Mouse (Mus musculus) urinary bladder, adult 2 months (tissue): ENCODE measurements around the gene Evi5. TPM values are rescaled to one million over a fixed set of nuclear protein-coding genes. Genes with fewer than 3 reads are reported as not detected.

Experiments
- DNase-seq: peaks from one replicate; pipeline ENCODE4 v3.0.0; 2022; ENCODE audit warnings: low spot score
- polyA plus RNA-seq: library from polyadenylated mRNA; depleted of rRNA; stranded (reverse); fragments of >200 nt; gene quantifications from 2 replicates; pipeline ENCODE4 v1.2.3, GENCODE M21; 2012

Evi5 gene
- polyA plus RNA-seq, 1 experiment: 22.4 TPM

DNA sequence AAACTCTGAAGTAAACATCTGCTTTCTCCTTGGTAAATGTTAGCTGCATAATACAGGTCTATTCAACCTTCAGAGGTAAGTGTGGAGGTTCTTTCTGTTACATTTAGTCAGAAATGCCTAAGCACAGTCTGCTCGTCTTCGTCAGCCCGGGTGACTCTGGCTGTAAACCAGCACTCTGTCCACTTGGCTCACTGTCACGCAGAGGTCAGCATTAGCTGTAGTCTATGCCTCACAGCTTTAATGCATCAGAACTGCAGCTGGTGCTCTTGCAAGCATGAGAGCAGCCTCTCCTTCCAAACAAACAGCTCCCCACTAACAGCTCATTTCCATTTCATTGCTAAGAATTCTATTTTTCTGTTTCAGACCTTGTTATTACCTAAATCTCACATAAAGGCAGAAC, 67.4 kb downstream of the Evi5 start:
- DNase-seq: no peak

DNA sequence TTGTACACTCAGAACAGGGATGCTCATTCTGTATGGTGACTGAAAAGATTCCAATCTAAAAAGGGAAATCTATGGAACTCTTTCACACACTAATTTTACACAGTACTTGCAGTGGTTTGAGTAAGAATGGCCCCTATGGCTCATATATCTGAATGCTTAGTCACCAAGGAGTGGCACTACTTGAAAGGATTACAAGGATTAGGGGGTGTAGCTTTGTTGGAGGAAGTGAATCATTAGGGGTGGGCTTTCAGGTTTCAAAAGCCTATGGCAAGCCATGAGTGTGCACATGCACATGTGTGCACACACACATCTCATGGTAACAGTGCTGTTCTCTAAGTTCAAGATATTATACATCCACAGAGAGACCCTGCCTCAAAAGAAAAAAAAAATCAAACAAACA, 72.3 kb downstream of the Evi5 start:
- no peak for DNase-seq

DNA sequence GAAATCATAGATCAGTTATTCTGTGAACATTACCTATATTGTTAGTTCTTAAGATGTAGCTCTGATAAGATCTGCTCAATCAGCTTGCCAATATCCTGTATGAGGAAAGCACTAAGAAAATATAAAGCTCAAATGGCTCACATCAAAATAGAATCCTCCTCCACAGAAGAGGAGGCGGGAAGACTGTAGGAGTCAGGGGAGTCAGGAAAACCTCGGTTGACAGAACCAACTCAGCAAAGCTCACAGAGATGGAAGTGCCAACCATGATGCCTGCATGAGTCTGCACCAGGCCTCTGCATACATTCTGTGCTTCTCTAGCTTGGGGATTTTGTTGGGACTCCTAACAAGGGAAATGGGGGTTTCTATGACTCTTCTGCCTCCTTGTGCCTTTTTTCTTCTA, 73.7 kb downstream of the Evi5 start:
- DNase-seq: no peak

DNA sequence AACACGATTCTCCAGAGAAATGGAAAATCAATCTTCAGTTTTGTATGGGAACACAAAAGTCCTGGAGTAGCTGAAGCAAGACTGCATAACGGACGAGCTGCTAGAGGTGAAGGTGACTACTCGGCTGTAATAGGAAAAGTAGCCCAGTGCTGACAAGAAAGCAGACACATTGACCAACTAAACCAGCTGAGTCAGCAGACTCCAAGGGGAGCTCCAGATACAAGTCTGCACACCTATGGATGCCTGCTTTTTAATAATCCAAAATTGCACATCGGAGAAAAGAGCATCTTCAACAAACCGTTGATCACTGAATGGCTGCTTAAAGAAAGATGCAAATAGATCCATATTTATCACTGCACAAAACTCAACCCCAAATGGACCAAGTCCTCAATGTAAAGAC, 76.6 kb downstream of the Evi5 start:
- no peak for DNase-seq

DNA sequence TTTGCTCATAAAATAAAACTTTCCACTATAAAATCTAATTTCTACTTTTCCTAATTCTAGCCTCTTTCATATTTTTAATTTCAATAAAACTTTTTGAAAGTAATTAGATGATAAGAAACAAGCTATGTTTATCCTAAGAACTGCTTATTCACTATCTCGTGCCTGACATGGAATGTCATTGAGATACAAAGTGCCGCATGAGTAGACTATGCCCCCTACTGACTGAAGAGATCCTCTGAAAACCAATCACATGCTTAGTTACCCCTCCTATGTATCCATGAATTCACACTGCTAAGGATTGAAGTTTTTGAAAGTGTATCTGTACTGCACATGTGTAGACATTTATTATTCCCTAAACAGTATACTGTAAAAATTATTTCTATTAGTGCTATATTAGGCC, 81.0 kb downstream of the Evi5 start:
- no peak for DNase-seq

DNA sequence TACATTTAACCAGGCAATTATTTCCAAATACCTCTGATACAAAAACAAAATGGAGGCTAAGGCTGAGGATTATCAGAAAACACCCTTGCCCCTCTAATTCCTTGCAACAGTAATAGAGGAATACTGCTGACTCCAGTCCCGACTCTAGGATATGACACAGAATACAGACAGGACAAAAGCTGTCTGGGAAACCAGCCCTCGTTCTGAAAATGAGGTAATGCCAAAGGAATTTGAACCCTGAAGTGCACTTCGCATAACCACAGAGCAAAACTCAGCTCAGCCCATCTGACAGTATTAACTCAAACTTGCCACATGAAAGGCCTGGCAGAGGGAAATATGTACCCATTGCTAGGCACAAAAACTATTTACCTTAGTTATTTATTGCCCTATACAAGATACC, 81.6 kb downstream of the Evi5 start:
- DNase-seq: no peak

DNA sequence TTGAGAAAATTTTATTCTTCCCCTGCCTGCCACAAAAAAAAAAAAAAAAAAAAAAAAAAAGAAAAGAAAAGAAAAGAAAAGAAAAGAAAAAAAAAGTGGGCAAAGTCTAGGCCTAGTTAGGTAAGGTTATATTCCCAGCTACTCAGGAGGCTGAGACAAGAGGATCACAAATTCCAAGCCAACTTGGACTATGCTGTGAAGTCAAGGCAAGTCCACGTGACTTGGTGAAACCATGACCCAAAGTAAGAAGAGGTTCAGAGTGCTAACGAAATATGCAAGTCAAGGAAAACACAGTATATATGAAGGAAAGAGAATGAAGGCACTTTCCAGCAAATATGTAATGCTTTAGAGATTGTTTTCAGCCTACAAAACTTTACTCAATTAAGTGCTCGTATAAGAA, 82.4 kb downstream of the Evi5 start:
- DNase-seq: no peak

DNA sequence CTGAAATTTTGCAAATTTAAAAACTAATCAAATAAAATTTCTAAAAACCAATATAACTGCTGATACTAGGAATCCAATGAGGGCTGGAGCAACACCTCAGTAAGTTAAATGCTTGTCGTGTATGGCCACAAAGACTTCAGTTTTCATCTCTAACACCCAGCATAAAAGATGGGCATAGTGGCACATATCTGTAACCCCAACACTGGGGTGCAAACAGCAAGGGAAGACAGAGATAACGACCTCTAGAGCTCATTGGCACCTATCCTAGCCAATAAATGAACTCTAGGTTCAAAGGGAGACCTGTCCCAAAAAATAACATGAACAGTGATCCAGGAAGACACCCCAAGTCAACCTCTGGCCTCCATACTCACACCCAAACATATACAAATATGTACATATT, 82.9 kb downstream of the Evi5 start:
- DNase-seq: no peak

DNA sequence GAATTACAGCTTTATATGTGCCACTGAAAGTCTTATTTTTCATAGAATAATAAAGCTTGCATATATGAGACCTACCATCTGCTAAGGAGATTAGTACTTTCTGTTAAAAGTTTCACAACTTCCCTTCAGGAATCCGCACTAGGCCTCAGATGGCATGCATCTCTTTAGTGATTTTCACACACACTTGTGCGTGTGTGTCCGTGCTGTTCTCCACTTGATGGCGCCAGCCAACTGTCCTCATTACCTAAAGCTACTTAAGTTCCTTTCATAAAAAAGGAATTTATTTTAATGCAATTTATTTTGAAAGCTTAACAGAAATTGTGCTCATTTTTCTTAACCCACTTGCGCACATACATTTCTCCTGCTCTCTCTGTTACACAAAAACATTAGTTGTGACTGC, 85.4 kb downstream of the Evi5 start:
- DNase-seq: no peak

DNA sequence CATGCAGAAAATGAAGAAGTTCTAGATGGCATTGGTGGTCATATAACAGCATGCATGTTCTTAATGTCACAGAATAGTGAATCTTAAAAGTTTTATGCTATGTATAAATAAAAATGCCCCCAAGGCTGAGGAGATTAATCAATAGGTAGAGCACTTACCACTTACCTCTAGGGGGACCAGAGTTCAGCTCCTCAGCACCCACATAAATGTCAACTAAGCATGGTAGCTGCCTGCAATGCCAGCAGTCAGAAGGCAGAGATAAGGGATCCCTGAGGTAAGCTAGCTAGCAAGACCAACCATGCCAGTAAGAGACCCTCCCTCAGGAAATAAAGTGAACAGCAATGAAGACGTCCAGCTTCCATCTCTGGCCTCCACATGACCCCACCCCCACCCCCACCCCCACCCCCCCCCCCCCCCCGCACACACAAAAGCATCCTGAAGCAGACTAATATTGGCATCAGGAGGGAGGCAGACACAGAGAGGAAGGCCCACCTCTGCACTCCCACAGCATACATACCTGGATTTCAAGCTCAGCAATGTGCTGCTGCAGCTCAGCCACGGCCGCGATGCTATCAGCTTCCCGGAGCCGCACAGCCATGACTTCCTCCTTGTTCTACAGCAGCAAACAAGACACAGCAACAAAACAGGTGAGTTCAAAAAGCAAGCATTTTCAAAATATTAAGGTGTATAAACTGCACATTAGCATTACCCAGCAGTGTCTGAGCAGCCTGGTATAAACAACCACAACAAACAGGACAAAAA, 87.0 kb downstream of the Evi5 start:
- DNase-seq: no peak

DNA sequence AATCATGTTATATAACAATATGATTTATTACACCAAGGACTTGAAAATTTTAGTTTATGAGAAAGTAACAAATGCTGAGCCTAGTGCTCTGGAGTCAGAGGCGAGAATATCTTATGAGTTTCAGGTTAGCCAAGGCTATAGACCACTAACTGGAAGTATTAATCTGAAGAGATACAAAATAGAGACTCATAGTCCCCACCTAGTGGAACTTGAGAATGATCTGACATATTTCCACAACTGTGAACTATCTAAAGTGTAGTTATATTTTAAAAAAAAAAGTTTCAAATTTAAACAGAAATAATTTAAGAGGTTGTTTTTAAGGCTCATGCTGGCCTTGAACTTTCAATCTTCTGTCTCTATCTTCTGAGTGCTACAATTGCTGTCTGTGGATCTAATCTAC, 92.5 kb downstream of the Evi5 start:
- DNase-seq: no peak

DNA sequence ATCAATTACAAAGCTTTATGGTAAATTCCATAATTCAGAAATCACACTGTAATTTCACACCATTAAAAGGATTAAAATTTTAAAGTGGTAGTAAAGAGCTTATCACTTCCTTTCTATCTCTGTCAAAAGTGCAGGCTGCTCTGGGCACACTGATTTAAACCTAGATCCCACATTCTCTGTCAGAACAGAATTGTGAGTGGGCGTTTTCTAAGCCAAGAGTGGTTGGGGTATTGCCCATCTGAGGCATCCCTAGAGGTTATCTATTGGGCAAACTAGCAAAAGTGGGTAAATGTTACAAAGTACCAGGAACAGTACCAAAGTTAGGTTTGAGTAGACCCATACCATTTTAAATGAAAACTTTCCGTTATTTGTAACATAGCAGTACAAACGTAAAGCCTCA, 96.1 kb downstream of the Evi5 start:
- DNase-seq: no peak

DNA sequence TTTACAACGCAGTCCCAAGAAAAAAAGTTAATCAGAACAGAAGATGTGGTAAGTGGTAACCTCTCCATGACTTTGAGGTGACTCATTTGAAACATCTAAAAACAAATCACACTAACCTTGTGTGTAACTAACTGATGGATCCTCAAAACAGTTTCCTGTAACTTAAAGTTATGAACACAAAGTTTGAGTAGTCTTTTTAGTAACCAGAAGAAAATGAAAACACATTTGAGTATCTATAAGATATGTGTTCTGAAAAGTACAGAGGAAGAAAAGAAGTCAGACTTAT, 97.4 kb downstream of the Evi5 start:
- no peak for DNase-seq

DNA sequence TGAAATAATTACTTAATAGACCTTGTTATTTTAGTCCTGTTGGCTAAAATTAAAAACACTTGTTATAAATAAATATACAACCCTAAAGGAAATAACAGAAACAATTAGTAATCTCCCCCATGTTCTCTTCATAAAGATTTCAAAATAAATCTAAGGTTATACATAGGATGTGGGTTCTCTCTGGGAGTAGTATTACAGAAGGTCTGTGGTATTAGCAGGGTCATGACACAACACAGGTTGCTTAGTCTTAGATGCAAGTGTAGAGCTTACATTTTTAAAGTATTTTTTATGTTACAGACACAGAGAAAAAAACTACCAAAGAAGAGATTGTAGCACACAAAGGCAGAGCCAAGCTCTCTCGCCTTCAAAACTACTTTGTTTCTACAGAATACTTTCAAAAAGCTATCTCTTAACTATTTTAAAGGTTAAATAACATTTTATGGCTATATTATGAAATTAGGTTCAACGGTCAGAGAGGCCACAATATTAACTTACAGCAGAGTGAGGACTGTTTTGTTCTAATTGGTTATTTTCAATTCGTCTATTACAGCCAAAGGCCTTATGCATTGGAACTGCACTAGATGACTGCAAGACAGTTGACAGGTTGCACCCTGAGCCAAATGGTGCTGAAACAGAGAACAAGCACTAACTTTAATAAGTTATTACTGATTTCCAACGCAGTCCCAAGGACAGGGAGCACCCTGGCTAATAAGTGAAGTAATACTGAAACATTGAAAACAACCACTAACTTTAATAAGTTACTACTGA, 97.9 kb downstream of the Evi5 start:
- DNase-seq: no peak

DNA sequence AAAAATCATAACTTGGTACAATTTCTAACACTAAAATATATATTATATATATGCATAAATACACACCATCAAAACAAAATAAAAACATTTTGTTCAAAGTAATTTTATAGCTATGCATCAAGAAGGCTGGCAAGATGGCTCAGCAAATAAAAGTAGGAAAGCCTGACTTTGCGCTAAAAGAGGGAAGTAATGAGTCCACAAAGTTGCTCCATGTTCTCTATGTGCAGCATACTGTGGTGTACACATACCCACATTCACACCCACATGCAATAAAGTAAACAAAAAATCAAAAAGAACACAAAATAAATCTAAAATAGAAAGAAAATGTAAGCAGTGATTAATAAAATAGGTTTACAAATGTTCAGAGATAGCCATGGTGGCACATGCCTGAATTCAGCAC, 99.0 kb downstream of the Evi5 start:
- no peak for DNase-seq

DNA sequence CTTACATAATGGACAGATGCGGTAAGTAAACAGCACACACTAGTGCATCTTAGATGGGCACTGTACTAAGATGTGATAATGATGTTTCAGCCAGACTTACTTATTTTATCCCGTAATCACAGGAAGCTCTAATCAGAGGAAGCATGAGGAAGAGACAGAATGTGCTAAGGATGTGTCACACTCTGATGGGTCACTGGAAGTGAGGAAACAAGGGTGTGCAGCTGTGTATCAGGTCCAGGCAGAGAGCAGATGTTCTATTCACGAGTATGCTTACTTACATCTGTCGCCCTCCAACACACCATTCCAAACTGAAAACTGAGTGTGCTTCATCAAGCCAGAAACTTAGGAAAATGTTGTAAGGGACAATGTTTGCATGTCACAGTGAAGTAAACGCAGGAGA, 102.9 kb downstream of the Evi5 start:
- DNase-seq: no peak

DNA sequence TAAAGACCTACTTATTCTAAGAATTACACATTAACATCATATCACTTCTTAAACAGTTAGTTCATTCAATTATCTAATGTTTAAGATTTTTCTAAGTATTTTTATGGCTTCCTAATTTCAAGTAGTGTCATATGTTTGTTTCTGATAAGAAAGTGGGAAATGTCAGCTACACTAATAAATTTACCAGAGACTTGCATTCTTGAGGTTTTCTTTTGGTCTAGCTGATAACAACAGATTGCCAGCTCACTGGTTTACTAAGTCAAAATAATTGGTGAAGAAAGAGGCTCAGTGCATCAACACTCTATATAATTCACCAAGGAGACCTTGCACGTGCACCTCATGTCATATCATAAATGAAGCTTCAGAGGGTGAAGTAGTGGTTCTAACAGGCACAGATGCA, 106.7 kb downstream of the Evi5 start:
- no peak for DNase-seq

DNA sequence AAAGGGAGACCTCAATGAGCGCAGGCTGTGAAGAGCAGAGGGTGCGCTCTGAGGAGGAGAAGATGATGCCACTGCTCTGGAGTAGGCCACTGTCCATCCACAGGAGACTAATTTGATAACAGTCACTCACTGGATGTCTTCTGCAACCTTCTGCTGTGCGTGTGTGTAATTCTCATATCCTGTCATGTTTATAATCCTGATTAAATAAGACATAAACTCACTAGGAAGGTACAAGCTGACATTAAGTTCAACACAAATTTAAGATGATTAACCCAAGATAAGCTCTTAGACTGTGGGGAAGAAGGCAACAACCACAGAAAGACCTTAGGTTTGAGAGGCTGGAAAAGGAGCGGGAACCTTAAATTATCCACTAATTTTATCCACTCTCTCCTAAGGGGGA, 109.0 kb downstream of the Evi5 start:
- DNase-seq: no peak

DNA sequence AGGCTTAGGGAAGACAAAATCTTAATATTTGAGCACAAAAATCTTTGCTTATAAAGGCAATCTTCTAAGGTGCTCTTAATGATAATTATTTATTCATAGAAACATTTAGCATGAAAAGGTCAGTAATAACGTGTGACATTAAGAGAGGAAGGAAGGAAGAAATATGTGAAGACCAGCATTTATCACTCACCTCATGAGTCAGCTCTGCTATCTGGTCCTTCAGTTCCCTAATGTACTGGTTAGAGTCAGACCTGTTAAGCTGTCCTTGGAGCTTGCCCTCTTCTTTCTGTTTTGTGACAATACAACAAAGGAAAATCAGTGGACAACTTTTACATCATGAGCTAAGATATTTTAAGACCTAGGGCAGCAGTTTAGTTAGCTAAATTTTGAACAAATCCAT, 110.4 kb downstream of the Evi5 start:
- no peak for DNase-seq

DNA sequence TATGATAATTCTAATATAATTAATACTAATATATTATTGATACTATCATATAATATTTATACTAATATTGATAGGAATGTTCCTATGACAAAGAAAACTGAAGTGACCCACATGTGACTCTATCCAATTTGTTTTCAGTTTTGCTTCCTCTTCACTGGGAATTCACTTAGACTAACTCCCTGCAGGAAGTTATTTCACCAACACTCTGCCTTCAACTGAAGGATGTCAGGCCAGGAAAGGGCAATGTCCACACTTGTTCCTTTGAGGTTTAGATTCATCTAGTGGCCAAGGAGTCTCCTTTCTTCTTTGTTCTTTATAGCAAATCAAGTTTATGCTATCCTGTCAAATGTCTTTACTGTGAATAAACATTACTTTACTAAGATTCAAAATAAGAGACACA, 111.2 kb downstream of the Evi5 start:
- DNase-seq: no peak

DNA sequence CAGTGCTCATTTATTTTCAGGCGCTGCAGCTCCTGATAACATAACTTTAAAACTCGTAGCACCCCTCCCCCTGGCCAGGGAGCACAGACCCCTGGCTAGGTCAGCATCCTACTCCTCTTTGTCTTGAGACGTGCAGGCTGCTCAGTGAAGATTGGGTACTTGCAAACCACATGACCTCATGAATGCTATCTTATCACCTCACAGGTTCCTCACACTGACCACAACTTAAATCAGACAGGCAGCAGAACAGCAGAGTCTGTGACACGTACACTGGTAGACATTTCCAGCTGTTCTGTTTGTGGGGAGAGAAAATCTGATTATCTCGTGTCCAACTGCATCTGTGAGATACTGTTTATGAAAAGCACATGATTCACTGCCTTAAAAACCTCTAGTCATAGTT, 115.8 kb downstream of the Evi5 start:
- DNase-seq: no peak

DNA sequence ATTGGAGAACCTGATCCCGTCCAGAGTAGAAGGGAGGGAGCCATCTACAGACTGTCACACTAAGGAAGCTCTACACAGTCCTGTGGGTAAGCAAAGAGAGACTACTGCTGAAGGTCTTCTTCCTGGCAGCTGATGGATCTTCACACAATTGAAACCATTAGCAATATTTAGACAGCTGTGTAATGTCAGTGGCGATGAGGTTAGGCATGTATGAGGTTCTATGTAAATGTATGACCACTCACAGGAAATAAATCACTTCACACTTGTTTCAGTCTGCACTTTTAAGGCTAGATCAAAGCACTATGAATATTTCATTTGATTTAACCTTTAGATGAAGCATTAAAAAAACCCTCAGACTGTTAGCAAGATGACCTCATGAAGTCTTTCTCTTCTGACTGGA, 118.8 kb downstream of the Evi5 start:
- DNase-seq: no peak

DNA sequence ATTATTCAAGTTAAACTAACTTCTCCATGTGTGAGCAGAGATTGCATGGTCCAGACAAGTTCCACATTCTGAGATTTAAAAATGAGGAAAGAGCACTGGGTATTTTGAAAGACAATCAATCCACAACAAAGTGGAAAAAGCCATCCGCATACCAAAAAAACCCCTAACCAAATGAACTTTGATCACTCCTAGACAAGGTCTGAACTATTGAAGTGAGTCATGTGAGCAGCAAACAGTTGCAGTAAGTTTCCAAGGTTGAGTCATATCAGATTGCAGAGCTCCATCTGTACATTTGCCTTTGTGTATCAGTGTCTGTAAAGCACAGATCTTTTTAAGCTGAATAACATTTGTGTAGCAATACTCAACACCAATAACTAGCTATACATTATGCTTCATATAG, 120.2 kb downstream of the Evi5 start:
- DNase-seq: no peak

DNA sequence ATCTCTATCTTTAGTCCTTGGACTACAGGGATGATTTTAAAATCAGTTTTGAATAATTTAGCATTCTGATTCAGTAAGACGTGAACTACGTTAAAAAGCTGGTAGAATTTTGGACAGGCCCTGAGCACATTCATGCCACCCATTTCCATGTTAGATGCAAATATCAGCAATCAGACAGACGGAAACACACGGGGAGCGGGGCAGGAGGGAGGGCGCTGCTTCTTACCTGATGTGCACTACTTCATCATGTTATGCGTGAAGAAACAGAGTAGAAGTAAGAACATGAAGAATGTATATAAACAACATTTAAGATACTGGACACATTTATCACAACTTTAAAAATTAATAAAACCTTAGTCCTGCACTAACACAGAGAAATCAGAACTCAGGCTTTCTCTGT, 121.3 kb downstream of the Evi5 start:
- no peak for DNase-seq
